Mouse (Mus musculus) ES-E14 (cell line): Measurements from ENCODE around the gene Kif13a. TPM values are rescaled to one million over a fixed set of nuclear protein-coding genes. Genes with fewer than 3 reads are reported as not detected.

Source experiments
- DNase-seq: peaks from one replicate; pipeline ENCODE4 v3.0.0-alpha.2; 2013; ENCODE audit warnings: low read depth, low spot score
- H3K27ac ChIP-seq: 2 replicates; pipeline ENCODE4 v1.5.1; 2012; ENCODE audit warnings: low read depth, mild to moderate bottlenecking, low read length, moderate library complexity, mixed read lengths; ENCODE audit not compliant: poor library complexity, insufficient read depth, severe bottlenecking
- H3K36me3 ChIP-seq: 2 replicates; pipeline ENCODE4 v1.6.1; 2012; ENCODE audit warnings: mild to moderate bottlenecking, low read length, moderate library complexity, mixed read lengths; ENCODE audit not compliant: control insufficient read depth, poor library complexity, insufficient read depth, severe bottlenecking
- H3K4me1 ChIP-seq, 2 experiments: fragments of 150-350 bp in 1 of 2; sonication (generic) in 1 of 2; 2 replicates each; pipeline ENCODE4 v1.6.1; 2012; ENCODE audit warnings: low read length in 2 of 2, mild to moderate bottlenecking in 1 of 2, mixed read lengths in 1 of 2; ENCODE audit not compliant: control insufficient read depth in 2 of 2, insufficient read depth in 2 of 2, poor library complexity in 1 of 2
- H3K4me3 ChIP-seq, 2 experiments: fragments of 150-350 bp in 1 of 2; sonication (generic) in 1 of 2; 2 replicates each; pipeline ENCODE4 v1.5.1; 2012; ENCODE audit warnings: low read length in 2 of 2, low read depth in 1 of 2, mild to moderate bottlenecking in 1 of 2, mixed read lengths in 1 of 2; ENCODE audit not compliant: insufficient read depth in 1 of 2, poor library complexity in 1 of 2, severe bottlenecking in 1 of 2
- H3K9ac ChIP-seq: 2 replicates; pipeline ENCODE4 v1.6.1; 2012; ENCODE audit warnings: low read depth, mild to moderate bottlenecking, low read length, mixed read lengths; ENCODE audit not compliant: poor library complexity, insufficient read depth, severe bottlenecking
- H3K9me3 ChIP-seq: fragments of 150-350 bp; sonication (generic); 2 replicates; pipeline ENCODE4 v1.6.1; 2012; ENCODE audit warnings: low read depth, mild to moderate bottlenecking, low read length; ENCODE audit not compliant: control insufficient read depth, insufficient read depth
- CHD2 ChIP-seq: IDR thresholded peaks from 2 replicates; pipeline ENCODE4 v1.6.1; 2014; ENCODE audit warnings: mild to moderate bottlenecking, low read depth, low read length, inconsistent platforms
- HCFC1 ChIP-seq: IDR thresholded peaks from 2 replicates; pipeline ENCODE4 v1.6.1; 2012; ENCODE audit warnings: low read length, inconsistent platforms, borderline replicate concordance; ENCODE audit not compliant: insufficient read depth
- MAFK ChIP-seq: IDR thresholded peaks from 2 replicates; pipeline ENCODE4 v1.6.1; 2014; ENCODE audit warnings: mild to moderate bottlenecking, low read depth, low read length, inconsistent platforms; ENCODE audit not compliant: insufficient read depth
- ZC3H11A ChIP-seq: IDR thresholded peaks from 2 replicates; pipeline ENCODE4 v1.6.1; 2012; ENCODE audit warnings: low read depth, mild to moderate bottlenecking, inconsistent platforms, low read length, borderline replicate concordance
- ZNF384 ChIP-seq: IDR thresholded peaks from 2 replicates; pipeline ENCODE4 v1.6.1; 2012; ENCODE audit warnings: low read depth, low read length, inconsistent platforms
- in situ Hi-C, 2 experiments: fragments of 600-800 bp; cut with MboI; formaldehyde crosslinking; loops; one replicate each; pipeline ENCODE4 v1.15.1; 2025; ENCODE audit warnings: low sequenced_read_pairs in 2 of 2, inconsistent platforms in 1 of 2; ENCODE audit not compliant: unreplicated experiment in 2 of 2
- total RNA-seq: library from RNA; depleted of rRNA; stranded (reverse); fragments of 300-350 nt; gene quantifications from 2 replicates; pipeline ENCODE4 v1.2.3, GENCODE M21; 2012

Gene Kif13a
- total RNA-seq, 1 experiment = 23.6 TPM

DNA sequence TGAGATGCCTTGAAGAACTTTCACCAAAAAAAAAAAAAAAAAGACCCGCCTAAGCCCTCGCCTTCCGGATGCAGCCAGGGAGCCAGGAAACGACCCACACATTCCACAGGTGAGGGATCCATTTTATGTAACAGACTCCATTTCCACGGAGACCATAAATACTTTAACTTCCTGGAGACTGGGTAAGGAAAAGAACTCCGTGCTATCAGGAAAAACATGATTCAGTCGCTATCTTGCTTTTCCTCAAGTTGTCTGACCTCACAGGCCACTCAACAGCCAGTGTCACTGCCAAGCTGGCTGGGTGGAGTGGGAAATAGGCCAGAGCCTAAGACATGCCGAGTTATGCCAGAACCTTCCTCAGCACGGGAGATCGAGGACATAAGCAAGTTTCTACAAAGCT lies 46.3 kb downstream of the Kif13a start:
- H3K27ac ChIP-seq = no peak overlapping the region
- in situ Hi-C loops = no loop called here
- H3K9me3 ChIP-seq = no peaks in the 10 kb centered on the region
- no peak overlapping the region for H3K4me3 ChIP-seq
- H3K4me1 ChIP-seq = peaks cover 0 to 7% of the 10 kb centered on the region in 2 experiments; a peak in 1 of 4 replicates
- TF ChIP-seq ZC3H11A (no peak), ZNF384 (peak; percentile 58; the same call in 1 of the 2 replicates)
- H3K9ac ChIP-seq = no peak overlapping the region
- DNase-seq = no peak
- no peaks in the 10 kb centered on the region for H3K36me3 ChIP-seq

DNA sequence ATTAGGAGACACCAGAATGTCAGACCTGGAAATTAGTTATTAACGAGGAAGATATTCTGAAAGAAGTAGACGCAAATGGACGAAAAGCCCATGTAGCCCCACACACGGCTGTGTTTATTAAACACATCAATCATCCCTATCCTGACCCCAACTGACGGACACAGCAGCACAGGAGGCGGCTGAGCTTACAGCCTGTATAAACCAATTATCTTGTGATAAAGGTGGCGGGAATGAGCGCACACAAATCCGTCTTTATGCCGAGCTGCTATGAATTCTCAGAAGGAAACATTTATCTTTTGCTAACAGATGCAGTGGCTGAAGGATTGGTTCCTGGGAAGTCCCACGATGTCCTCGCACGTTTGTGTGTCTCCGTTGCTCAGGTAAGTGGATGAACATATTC lies 48.9 kb downstream of the Kif13a start:
- H3K9ac ChIP-seq = no peak overlapping the region
- no peaks in the 10 kb centered on the region for H3K36me3 ChIP-seq
- no peaks in the 10 kb centered on the region for H3K9me3 ChIP-seq
- no peak for TF ChIP-seq CHD2
- no peak for TF ChIP-seq MAFK
- no peak for TF ChIP-seq ZNF384
- no peak for TF ChIP-seq ZC3H11A
- TF ChIP-seq HCFC1 = no peak
- no peak overlapping the region for H3K4me3 ChIP-seq
- DNase-seq = no peak
- in situ Hi-C loops = no loop called here
- H3K4me1 ChIP-seq = peaks cover 0 to 5% of the 10 kb centered on the region in 2 experiments; a peak in 1 of 4 replicates
- no peak overlapping the region for H3K27ac ChIP-seq

DNA sequence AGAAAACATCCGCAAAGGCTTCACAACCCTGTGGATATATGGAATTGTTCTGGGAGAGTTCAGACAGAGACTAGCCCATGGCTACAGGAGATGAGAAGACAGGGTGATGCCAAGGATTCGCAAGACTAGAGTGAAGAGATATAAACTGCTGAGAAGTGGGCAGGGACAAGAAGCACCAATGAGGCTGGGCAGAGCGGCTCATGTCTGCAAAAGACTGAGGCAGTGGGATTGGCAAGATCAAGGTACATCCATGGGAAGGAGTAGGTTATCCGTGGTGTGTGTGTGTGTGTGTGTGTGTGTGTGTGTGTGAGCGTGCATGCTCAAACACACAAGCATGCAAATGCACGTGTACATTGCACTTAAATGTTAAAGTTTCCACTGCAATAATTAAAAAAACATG lies 49.4 kb downstream of the Kif13a start:
- Histone ChIP-seq H3K36me3 (no peaks in the 10 kb centered on the region), H3K27ac (no peak overlapping the region), H3K9ac (no peak overlapping the region), H3K4me3 (no peak overlapping the region), H3K9me3 (no peaks in the 10 kb centered on the region), H3K4me1 (peaks cover 0 to 1% of the 10 kb centered on the region in 2 experiments; a peak in 1 of 4 replicates)
- no peak for TF ChIP-seq MAFK
- no peak for TF ChIP-seq HCFC1
- no peak for TF ChIP-seq CHD2
- TF ChIP-seq ZNF384 = no peak
- no peak for TF ChIP-seq ZC3H11A
- DNase-seq = no peak
- in situ Hi-C loops = no loop called here

DNA sequence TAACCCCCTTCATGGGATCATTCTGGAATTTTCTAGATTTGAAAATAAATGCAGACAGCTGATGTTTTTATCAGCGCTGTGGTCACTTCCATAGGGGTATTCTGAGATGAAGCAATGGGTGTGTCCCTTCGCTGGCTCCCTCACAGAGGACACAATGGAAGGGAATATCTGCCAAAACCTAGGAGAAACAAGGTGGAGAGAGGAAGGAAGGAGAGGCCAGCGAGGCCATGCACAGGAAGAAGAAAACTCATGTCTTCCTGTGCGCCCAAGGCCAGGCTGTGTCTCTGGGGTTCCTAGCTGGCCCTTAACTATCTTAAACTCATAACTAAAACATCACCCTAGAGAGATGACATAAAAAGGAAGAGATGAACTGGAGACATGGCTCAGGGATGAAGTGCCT lies 52.6 kb downstream of the Kif13a start:
- TF ChIP-seq HCFC1 (no peak), CHD2 (no peak), MAFK (no peak), ZC3H11A (no peak), ZNF384 (no peak)
- in situ Hi-C loops = no loop called here
- DNase-seq = no peak
- H3K36me3 ChIP-seq = no peaks in the 10 kb centered on the region
- H3K4me1 ChIP-seq = no peaks in the 10 kb centered on the region
- H3K9me3 ChIP-seq = no peaks in the 10 kb centered on the region
- no peak overlapping the region for H3K4me3 ChIP-seq
- H3K27ac ChIP-seq = no peak overlapping the region
- no peak overlapping the region for H3K9ac ChIP-seq

DNA sequence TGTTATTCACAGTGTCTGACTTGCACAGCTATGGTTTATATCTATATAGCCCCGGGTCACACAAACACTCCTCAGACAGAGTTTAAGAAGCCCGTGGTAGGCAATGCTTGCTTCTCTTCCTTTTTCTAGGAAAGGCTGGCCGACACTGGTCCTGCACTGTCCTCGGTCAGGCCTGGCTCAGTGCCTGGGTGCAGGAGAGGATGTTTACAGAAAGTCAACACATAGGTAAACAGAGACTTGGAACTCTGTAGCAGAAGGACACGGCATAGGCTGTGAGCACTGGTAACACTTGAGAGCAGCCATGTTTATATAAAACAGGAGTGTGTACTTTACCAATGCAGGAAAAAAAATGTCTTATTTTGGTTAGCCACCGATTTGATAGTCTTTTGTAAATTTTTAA lies 54.3 kb downstream of the Kif13a start:
- in situ Hi-C loops = no loop called here
- no peak overlapping the region for H3K27ac ChIP-seq

More for the DNA sequence above, 54.3 kb downstream of the Kif13a start:
- no peaks in the 10 kb centered on the region for H3K4me1 ChIP-seq
- H3K36me3 ChIP-seq = no peaks in the 10 kb centered on the region
- H3K9ac ChIP-seq = no peak overlapping the region
- TF ChIP-seq HCFC1 = no peak
- no peak for DNase-seq
- no peak overlapping the region for H3K4me3 ChIP-seq
- no peaks in the 10 kb centered on the region for H3K9me3 ChIP-seq
